Mouse (Mus musculus): Measurements from ENCODE around the gene Fancc.

GRCm38 (mm10) chr13:63534981-63535380, 37.9 kb upstream of the Fancc start:
- TF ChIP-seq EP300 (IDR thresholded peaks at IDR 0.05; ENCODE audit: low read depth) (no peak), CTCF (IDR thresholded peaks at IDR 0.05; ENCODE audit: low read depth) (no peak)
